Mouse (Mus musculus) hindbrain, postnatal 0 days (tissue): ENCODE results near the gene Prc1. TPM values are rescaled to one million over a fixed set of nuclear protein-coding genes. Genes with fewer than 3 reads are reported as not detected.

Experiments used
- ATAC-seq: fragments of 200-750 bp; cut with Nextera tagmentation; 2 replicates; pipeline ENCODE4 v1.8.0; 2017; ENCODE audit warnings: mild to moderate bottlenecking, moderate TSS enrichment, moderate library complexity
- DNase-seq: peaks from one replicate; pipeline ENCODE4 v3.0.0-alpha.2; 2015; ENCODE audit warnings: low spot score
- H3K27ac ChIP-seq: fragments of 300-500 bp; sonication (generic); 2 replicates; pipeline ENCODE4 v1.5.1; 2014; ENCODE audit warnings: mild to moderate bottlenecking
- H3K27me3 ChIP-seq: fragments of 300-500 bp; sonication (generic); 2 replicates; pipeline ENCODE4 v1.6.1; 2014; ENCODE audit warnings: low read length, mixed read lengths; ENCODE audit not compliant: insufficient read depth
- H3K36me3 ChIP-seq: fragments of 300-500 bp; sonication (generic); 2 replicates; pipeline ENCODE4 v1.6.1; 2014; ENCODE audit warnings: low read length, mixed read lengths; ENCODE audit not compliant: insufficient read depth
- H3K4me1 ChIP-seq: fragments of 300-500 bp; sonication (generic); 2 replicates; pipeline ENCODE4 v1.6.1; 2014; ENCODE audit warnings: antibody characterized with exemption, low read length, mixed read lengths; ENCODE audit not compliant: insufficient read depth
- H3K4me2 ChIP-seq: fragments of 300-500 bp; sonication (generic); 2 replicates; pipeline ENCODE4 v1.6.1; 2014; ENCODE audit warnings: low read depth, mild to moderate bottlenecking, low read length, moderate library complexity, mixed read lengths
- H3K4me3 ChIP-seq: fragments of 300-500 bp; sonication (generic); 2 replicates; pipeline ENCODE4 v1.5.1; 2014; ENCODE audit warnings: low read length
- H3K9ac ChIP-seq: fragments of 300-500 bp; sonication (generic); replicated peaks from 2 replicates; pipeline ENCODE4 v1.6.1; 2014; ENCODE audit warnings: mild to moderate bottlenecking, low read length, moderate library complexity, mixed read lengths
- H3K9me3 ChIP-seq: fragments of 300-500 bp; sonication (generic); 2 replicates; pipeline ENCODE4 v1.6.1; 2016; ENCODE audit warnings: low read length, mixed read lengths
- CTCF ChIP-seq: IDR thresholded peaks from 2 replicates; pipeline ENCODE4 v1.5.1; 2016; ENCODE audit warnings: antibody characterized with exemption, control low read depth, low read depth
- WGBS: fragments of 180-500 bp; shearing (Covaris S2); extraction: QIAGEN DNeasy Blood & Tissue Kit; methylation state at CpG from one replicate; pipeline ENCODE4 v1.1.7; 2014; 5-methylcytosine and 5-hydroxymethylcytosine counted together
- polyA plus RNA-seq: library from polyadenylated mRNA; unstranded; fragments of >200 nt; fragmentation: Nextera tagmentation; extraction: Ambion mirVana; gene quantifications from 2 replicates; pipeline ENCODE4 v1.2.1, GENCODE M21; 2015
- total RNA-seq: library from RNA; depleted of rRNA; stranded (reverse); fragments of >200 nt; gene quantifications from 2 replicates; pipeline ENCODE4 v1.2.3, GENCODE M21; 2014; rRNA removed

Prc1 gene
- total and polyA plus RNA-seq, 2 experiments from 2014 or later = 24.6 to 32.9 TPM

GRCm38 (mm10) chr7:80360435-80360834 is 66.2 kb downstream of the Prc1 start:
- 70% methylated on average over 3 of the region's 3 CpGs for WGBS
- DNase-seq (no peak), ATAC-seq (no peak)
- no peaks in the 10 kb centered on the region for H3K9me3 ChIP-seq
- no peak for TF ChIP-seq CTCF
- H3K4me2 ChIP-seq = no peak overlapping the region
- no peaks in the 10 kb centered on the region for H3K4me1 ChIP-seq
- peaks cover 56% of the 10 kb centered on the region for H3K36me3 ChIP-seq
- H3K9ac ChIP-seq = no peak overlapping the region
- no peak overlapping the region for H3K4me3 ChIP-seq
- no peak overlapping the region for H3K27ac ChIP-seq
- H3K27me3 ChIP-seq = no peaks in the 10 kb centered on the region

GRCm38 (mm10) chr7:80365759-80366158 is 71.5 kb downstream of the Prc1 start:
- no peak overlapping the region for H3K27ac ChIP-seq
- no peak for TF ChIP-seq CTCF
- DNase-seq (no peak), ATAC-seq (no peak)
- H3K36me3 ChIP-seq = peaks cover 40% of the 10 kb centered on the region
- no peak overlapping the region for H3K4me3 ChIP-seq
- H3K9me3 ChIP-seq = no peaks in the 10 kb centered on the region
- peaks cover 9% of the 10 kb centered on the region for H3K4me1 ChIP-seq
- WGBS = 59% methylated on average over 2 of the region's 2 CpGs
- no peaks in the 10 kb centered on the region for H3K27me3 ChIP-seq
- H3K9ac ChIP-seq = no peak overlapping the region
- no peak overlapping the region for H3K4me2 ChIP-seq

Other genes with a start within 250 kb of the Prc1 start
- gene Idh2, start 179.1 kb upstream of the Prc1 start, total RNA-seq = 126 and 161 TPM in 2 replicates
- gene Idh2, start 179.1 kb upstream of the Prc1 start, polyA plus RNA-seq = 152 and 158 TPM in 2 replicates
- 47.5 and 49.5 TPM in 2 replicates for gene Sema4b, start 107.6 kb upstream of the Prc1 start, total RNA-seq
- gene Sema4b, start 107.6 kb upstream of the Prc1 start, polyA plus RNA-seq = 26.6 and 28.1 TPM in 2 replicates
- gene Cib1, start 61.6 kb upstream of the Prc1 start, total RNA-seq = 33.5 and 34.1 TPM in 2 replicates
- gene Cib1, start 61.6 kb upstream of the Prc1 start, polyA plus RNA-seq = 49.9 and 55.6 TPM in 2 replicates
- gene Gdpgp1, start 61.6 kb upstream of the Prc1 start, total RNA-seq = 5.5 and 6.8 TPM in 2 replicates
- gene Gdpgp1, start 61.6 kb upstream of the Prc1 start, polyA plus RNA-seq = 2.3 and 2.8 TPM in 2 replicates
- 0.61 and 0.73 TPM in 2 replicates for gene Ttll13, start 48.1 kb upstream of the Prc1 start, total RNA-seq
- 1.8 and 2.7 TPM in 2 replicates for gene Ttll13, start 48.1 kb upstream of the Prc1 start, polyA plus RNA-seq
- 47.6 and 48.6 TPM in 2 replicates for gene Ngrn, start 33.2 kb upstream of the Prc1 start, total RNA-seq
- 69.8 and 71.9 TPM in 2 replicates for gene Ngrn, start 33.2 kb upstream of the Prc1 start, polyA plus RNA-seq
- 23.8 and 24.3 TPM in 2 replicates for gene Vps33b, start 24.8 kb upstream of the Prc1 start, total RNA-seq
- 11.6 and 15.4 TPM in 2 replicates for gene Vps33b, start 24.8 kb upstream of the Prc1 start, polyA plus RNA-seq
- 24.7 and 40.5 TPM in 2 replicates for gene Rccd1, start 30.0 kb downstream of the Prc1 start, total RNA-seq
- gene Rccd1, start 30.0 kb downstream of the Prc1 start, polyA plus RNA-seq = 8.6 and 10.7 TPM in 2 replicates
- 49.0 and 57.8 TPM in 2 replicates for gene Unc45a, start 46.6 kb downstream of the Prc1 start, total RNA-seq
- gene Unc45a, start 46.6 kb downstream of the Prc1 start, polyA plus RNA-seq = 46.6 and 47.8 TPM in 2 replicates
- 30.1 and 32.2 TPM in 2 replicates for gene Hddc3, start 48.7 kb downstream of the Prc1 start, total RNA-seq
- gene Hddc3, start 48.7 kb downstream of the Prc1 start, polyA plus RNA-seq = 13.9 and 15.5 TPM in 2 replicates
- 55.5 and 61.3 TPM in 2 replicates for gene Man2a2, start 76.9 kb downstream of the Prc1 start, total RNA-seq
- gene Man2a2, start 76.9 kb downstream of the Prc1 start, polyA plus RNA-seq = 14.2 and 15.7 TPM in 2 replicates
- gene Fes, start 93.5 kb downstream of the Prc1 start, total RNA-seq = 10.3 and 16.1 TPM in 2 replicates
- gene Fes, start 93.5 kb downstream of the Prc1 start, polyA plus RNA-seq = 4.9 and 5.6 TPM in 2 replicates
- 25.4 and 25.9 TPM in 2 replicates for gene Furin, start 111.0 kb downstream of the Prc1 start, total RNA-seq
- 6.6 and 6.8 TPM in 2 replicates for gene Furin, start 111.0 kb downstream of the Prc1 start, polyA plus RNA-seq
- gene Blm, start 240.7 kb downstream of the Prc1 start, total RNA-seq = 4.3 and 7.5 TPM in 2 replicates
- 7.1 and 7.2 TPM in 2 replicates for gene Blm, start 240.7 kb downstream of the Prc1 start, polyA plus RNA-seq